Mouse (Mus musculus) liver, adult 2 months (tissue): ENCODE measurements at regions not wholly inside any gene's neighbourhood (a gene's known extent, or its start where the extent isn't known, plus 50 kb on each side); places are given as distances from the start of the nearest gene placed in this dataset.

Experiments
- CTCF ChIP-seq: fragments of 200-500 bp; IDR thresholded peaks from 2 replicates; pipeline ENCODE4 v1.5.1; 2011; ENCODE audit warnings: low read depth, low read length, control low read depth
- POLR2A ChIP-seq: fragments of 200-500 bp; IDR thresholded peaks from 2 replicates; pipeline ENCODE4 v1.6.1; 2011; ENCODE audit warnings: low read length, control low read depth; ENCODE audit not compliant: insufficient read depth; ENCODE audit errors: extremely low read depth

GRCm38 (mm10) chr5:119162132-119162675 is 508.3 kb upstream of the Tbx3 start:
- TF ChIP-seq CTCF, result no peak
- TF ChIP-seq POLR2A, result no peak
